Mouse (Mus musculus) hindbrain, postnatal 0 days (tissue): ENCODE measurements around the gene Gpr158. TPM values are rescaled to one million over a fixed set of nuclear protein-coding genes. Genes with fewer than 3 reads are reported as not detected.
A peak's percentile ranks its signal among the peaks of the same experiment; 100 is the strongest.

Experiments
- ATAC-seq: fragments of 200-750 bp; cut with Nextera tagmentation; 2 replicates; pipeline ENCODE4 v1.8.0; 2017; ENCODE audit warnings: mild to moderate bottlenecking, moderate TSS enrichment, moderate library complexity
- DNase-seq: peaks from one replicate; pipeline ENCODE4 v3.0.0-alpha.2; 2015; ENCODE audit warnings: low spot score
- H3K27ac ChIP-seq: fragments of 300-500 bp; sonication (generic); 2 replicates; pipeline ENCODE4 v1.5.1; 2014; ENCODE audit warnings: mild to moderate bottlenecking
- H3K27me3 ChIP-seq: fragments of 300-500 bp; sonication (generic); 2 replicates; pipeline ENCODE4 v1.6.1; 2014; ENCODE audit warnings: low read length, mixed read lengths; ENCODE audit not compliant: insufficient read depth
- H3K36me3 ChIP-seq: fragments of 300-500 bp; sonication (generic); 2 replicates; pipeline ENCODE4 v1.6.1; 2014; ENCODE audit warnings: low read length, mixed read lengths; ENCODE audit not compliant: insufficient read depth
- H3K4me1 ChIP-seq: fragments of 300-500 bp; sonication (generic); 2 replicates; pipeline ENCODE4 v1.6.1; 2014; ENCODE audit warnings: antibody characterized with exemption, low read length, mixed read lengths; ENCODE audit not compliant: insufficient read depth
- H3K4me2 ChIP-seq: fragments of 300-500 bp; sonication (generic); 2 replicates; pipeline ENCODE4 v1.6.1; 2014; ENCODE audit warnings: low read depth, mild to moderate bottlenecking, low read length, moderate library complexity, mixed read lengths
- H3K4me3 ChIP-seq: fragments of 300-500 bp; sonication (generic); 2 replicates; pipeline ENCODE4 v1.5.1; 2014; ENCODE audit warnings: low read length
- H3K9ac ChIP-seq: fragments of 300-500 bp; sonication (generic); replicated peaks from 2 replicates; pipeline ENCODE4 v1.6.1; 2014; ENCODE audit warnings: mild to moderate bottlenecking, low read length, moderate library complexity, mixed read lengths
- H3K9me3 ChIP-seq: fragments of 300-500 bp; sonication (generic); 2 replicates; pipeline ENCODE4 v1.6.1; 2016; ENCODE audit warnings: low read length, mixed read lengths
- CTCF ChIP-seq: IDR thresholded peaks from 2 replicates; pipeline ENCODE4 v1.5.1; 2016; ENCODE audit warnings: antibody characterized with exemption, control low read depth, low read depth
- WGBS: fragments of 180-500 bp; shearing (Covaris S2); extraction: QIAGEN DNeasy Blood & Tissue Kit; methylation state at CpG from one replicate; pipeline ENCODE4 v1.1.7; 2014; 5-methylcytosine and 5-hydroxymethylcytosine counted together
- polyA plus RNA-seq: library from polyadenylated mRNA; unstranded; fragments of >200 nt; fragmentation: Nextera tagmentation; extraction: Ambion mirVana; gene quantifications from 2 replicates; pipeline ENCODE4 v1.2.1, GENCODE M21; 2015
- total RNA-seq: library from RNA; depleted of rRNA; stranded (reverse); fragments of >200 nt; gene quantifications from 2 replicates; pipeline ENCODE4 v1.2.3, GENCODE M21; 2014

Gene Gpr158
- total and polyA plus RNA-seq, 2 experiments from 2014 or later, result 3.6 to 22.0 TPM

- Histone ChIP-seq H3K27me3 (no peaks in the 10 kb centered on the region), H3K4me3 (no peak overlapping the region), H3K4me2 (no peak overlapping the region), H3K36me3 (no peaks in the 10 kb centered on the region), H3K4me1 (no peaks in the 10 kb centered on the region), H3K9me3 (no peaks in the 10 kb centered on the region), H3K9ac (no peak overlapping the region), H3K27ac (no peak overlapping the region)
- ATAC-seq, result no peak
- no peak for DNase-seq
- WGBS, result 9% methylated on average over 2 of the region's 2 CpGs
- TF ChIP-seq CTCF, result no peak
Observed at GRCm38 (mm10) chr2:21392727-21393126, 25.4 kb downstream of the Gpr158 start.

DNA sequence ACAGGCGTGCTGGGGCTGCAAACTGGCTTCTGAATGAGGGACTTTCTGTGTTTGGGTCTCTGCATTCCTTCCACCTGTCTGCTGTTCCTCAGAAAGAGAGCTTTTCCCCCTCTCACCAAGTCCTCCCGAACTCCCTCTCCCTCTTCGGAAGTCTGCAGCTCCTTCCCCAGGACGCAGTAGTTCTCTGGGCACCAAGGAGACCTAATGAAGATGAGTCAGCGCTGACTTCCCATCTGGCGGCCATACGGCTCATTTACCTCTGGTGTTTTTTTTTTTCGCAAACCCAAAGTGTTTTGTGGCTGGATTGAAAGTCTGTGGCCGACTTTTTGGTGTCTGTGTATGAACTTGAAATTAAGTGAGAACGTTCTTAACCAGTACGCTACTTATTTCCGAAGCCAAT is 30.0 kb downstream of the Gpr158 start:
- TF ChIP-seq CTCF, result no peak
- Histone ChIP-seq H3K4me1 (no peaks in the 10 kb centered on the region), H3K9ac (no peak overlapping the region), H3K27me3 (no peaks in the 10 kb centered on the region), H3K4me3 (no peak overlapping the region), H3K27ac (no peak overlapping the region), H3K36me3 (no peaks in the 10 kb centered on the region), H3K4me2 (no peak overlapping the region), H3K9me3 (no peaks in the 10 kb centered on the region)
- ATAC-seq (no peak), DNase-seq (no peak)
- WGBS, result 79% methylated on average over 12 of the region's 12 CpGs

DNA sequence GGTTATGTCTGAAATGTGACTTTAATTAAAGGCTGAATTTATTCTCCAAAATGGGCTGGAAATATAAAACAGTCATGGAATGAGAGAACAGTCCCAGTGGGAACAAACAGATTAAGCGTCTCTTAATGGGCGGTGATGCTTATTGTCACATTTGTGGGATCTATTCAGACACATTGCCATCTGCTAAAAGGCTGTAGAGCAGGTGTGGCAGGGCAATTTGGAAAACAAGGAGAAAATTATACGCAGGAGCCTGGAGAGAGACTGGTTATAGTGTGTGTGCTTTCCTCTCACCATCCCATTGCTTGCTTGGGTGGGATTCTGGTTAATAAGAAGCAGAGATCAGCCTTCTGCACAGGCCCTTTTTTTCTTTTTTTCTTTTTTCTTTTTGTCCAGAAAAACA is 32.3 kb downstream of the Gpr158 start:
- Histone ChIP-seq H3K36me3 (no peaks in the 10 kb centered on the region), H3K4me2 (no peak overlapping the region), H3K9me3 (no peaks in the 10 kb centered on the region), H3K4me1 (no peaks in the 10 kb centered on the region), H3K27me3 (no peaks in the 10 kb centered on the region), H3K9ac (no peak overlapping the region), H3K4me3 (no peak overlapping the region), H3K27ac (no peak overlapping the region)
- 42% methylated on average over 3 of the region's 3 CpGs for WGBS
- TF ChIP-seq CTCF, result no peak
- DNase-seq (peak; percentile 44), ATAC-seq (0 out of 2 replicates have a peak, but pooled peaks have one; percentile 49)

GRCm38 (mm10) chr2:21405617-21406016 is 38.3 kb downstream of the Gpr158 start:
- no peaks in the 10 kb centered on the region for H3K9me3 ChIP-seq
- no peak overlapping the region for H3K4me3 ChIP-seq
- H3K4me2 ChIP-seq, result no peak overlapping the region
- no peaks in the 10 kb centered on the region for H3K36me3 ChIP-seq
- H3K27me3 ChIP-seq, result no peaks in the 10 kb centered on the region
- 33% methylated on average over 3 of the region's 3 CpGs for WGBS
- no peak for ATAC-seq
- H3K9ac ChIP-seq, result no peak overlapping the region
- peak; percentile 65 for DNase-seq
- no peaks in the 10 kb centered on the region for H3K4me1 ChIP-seq
- H3K27ac ChIP-seq, result no peak overlapping the region
- no peak for TF ChIP-seq CTCF

- no peak overlapping the region for H3K9ac ChIP-seq
- no peak for DNase-seq
- H3K27ac ChIP-seq, result no peak overlapping the region
Observed at GRCm38 (mm10) chr2:21407443-21407985, 40.2 kb downstream of the Gpr158 start.

DNA sequence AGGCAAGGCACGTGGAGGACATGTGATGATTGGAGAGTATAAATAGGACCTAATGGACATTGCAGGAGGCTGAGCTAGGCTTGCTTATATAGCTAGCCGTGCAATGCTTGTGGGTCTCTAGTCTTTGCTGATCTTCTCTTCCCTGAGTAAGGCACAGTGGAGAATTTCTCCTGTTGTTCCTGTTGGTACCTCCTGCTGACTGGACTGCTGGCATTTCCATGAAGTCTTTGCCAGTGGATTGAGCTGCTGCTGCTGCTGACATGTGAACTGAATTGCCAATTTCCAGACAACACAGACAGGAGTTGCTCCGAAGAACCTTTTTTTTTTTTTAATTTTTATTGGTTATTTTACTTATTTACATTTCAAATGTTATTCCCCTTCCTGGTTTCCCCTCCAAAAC is 41.5 kb downstream of the Gpr158 start:
- TF ChIP-seq CTCF, result no peak
- Histone ChIP-seq H3K9ac (no peak overlapping the region), H3K4me3 (no peak overlapping the region), H3K9me3 (no peaks in the 10 kb centered on the region), H3K27me3 (no peaks in the 10 kb centered on the region), H3K4me1 (no peaks in the 10 kb centered on the region), H3K27ac (no peak overlapping the region), H3K4me2 (no peak overlapping the region), H3K36me3 (no peaks in the 10 kb centered on the region)
- WGBS, result 73% methylated on average over 3 of the region's 3 CpGs
- DNase-seq, result no peak
- ATAC-seq, result no peak

More at GRCm38 (mm10) chr2:21407443-21407985, 40.2 kb downstream of the Gpr158 start:
- no peaks in the 10 kb centered on the region for H3K27me3 ChIP-seq
- no peaks in the 10 kb centered on the region for H3K36me3 ChIP-seq
- H3K9me3 ChIP-seq, result no peaks in the 10 kb centered on the region
- no peaks in the 10 kb centered on the region for H3K4me1 ChIP-seq
- H3K4me3 ChIP-seq, result no peak overlapping the region
- WGBS, result 75% methylated on average over 2 of the region's 2 CpGs
- no peak for TF ChIP-seq CTCF
- H3K4me2 ChIP-seq, result no peak overlapping the region
- no peak for ATAC-seq

DNA sequence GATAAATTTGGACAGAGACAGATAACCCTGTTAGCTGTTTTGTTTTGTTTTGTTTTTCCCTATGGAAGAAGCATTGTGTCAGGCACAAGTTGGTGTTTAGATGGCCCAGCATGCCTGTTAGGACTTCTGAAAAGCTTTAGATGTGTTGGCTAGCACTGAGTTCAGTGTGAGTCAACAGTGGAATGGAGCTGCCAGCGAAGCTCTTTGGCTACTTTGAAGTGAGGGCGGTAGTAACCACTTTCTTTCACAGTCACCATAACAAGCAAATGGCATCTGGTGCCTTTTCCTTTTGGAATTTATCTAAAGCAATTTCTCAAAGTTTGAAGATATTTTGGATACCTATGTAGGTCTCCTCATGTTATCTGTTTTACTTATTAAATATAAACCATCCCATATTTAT is 62.9 kb downstream of the Gpr158 start:
- H3K4me3 ChIP-seq, result no peak overlapping the region
- no peaks in the 10 kb centered on the region for H3K27me3 ChIP-seq
- no peak overlapping the region for H3K4me2 ChIP-seq
- ATAC-seq (no peak), DNase-seq (no peak)
- H3K27ac ChIP-seq, result no peak overlapping the region
- H3K9ac ChIP-seq, result no peak overlapping the region
- no peaks in the 10 kb centered on the region for H3K36me3 ChIP-seq
- no peaks in the 10 kb centered on the region for H3K4me1 ChIP-seq
- no peaks in the 10 kb centered on the region for H3K9me3 ChIP-seq
- 63% methylated on average over 2 of the region's 2 CpGs for WGBS
- TF ChIP-seq CTCF, result no peak
